Mouse (Mus musculus) MEL (cell line): ENCODE data around the gene Nlrx1.
A peak's percentile ranks its signal among the peaks of the same experiment; 100 is the strongest.

Experiments used
- CTCF ChIP-seq, 3 experiments: IDR thresholded peaks in 2 of 3; conservative IDR thresholded peaks in 1 of 3; 2 replicates each; pipeline ENCODE4 v1.5.1; 2011 to 2012; ENCODE audit warnings: low read length in 3 of 3, low read depth in 2 of 3, mild to moderate bottlenecking in 2 of 3, improper control_type of control experiment in 1 of 3, inconsistent platforms in 1 of 3, mixed read lengths in 1 of 3, moderate library complexity in 1 of 3; ENCODE audit not compliant: control insufficient read depth in 1 of 3, insufficient read depth in 1 of 3, poor library complexity in 1 of 3, severe bottlenecking in 1 of 3
- MYC ChIP-seq: IDR thresholded peaks from 2 replicates; pipeline ENCODE4 v1.6.1; 2011; ENCODE audit warnings: low read depth, mild to moderate bottlenecking, low read length, improper control_type of control experiment, moderate library complexity
- POLR2AphosphoS5 ChIP-seq: IDR thresholded peaks from 2 replicates; pipeline ENCODE4 v1.6.1; 2012; ENCODE audit warnings: low read depth, borderline replicate concordance, mild to moderate bottlenecking, inconsistent platforms, low read length, moderate library complexity, mixed read lengths
- ZKSCAN1 ChIP-seq: IDR thresholded peaks from 2 replicates; pipeline ENCODE4 v1.6.1; 2012; ENCODE audit warnings: low read depth, mild to moderate bottlenecking, inconsistent platforms, low read length, improper control_type of control experiment, moderate library complexity

- TF ChIP-seq MYC: no peak
- TF ChIP-seq ZKSCAN1: no peak
- no peak for TF ChIP-seq POLR2AphosphoS5
- 0 out of 6 replicates have a peak, but pooled peaks of 1 of the 3 experiments have one; percentile 8 for TF ChIP-seq CTCF (IDR thresholded peaks at IDR 0.05 in 2 of 3, conservative IDR thresholded peaks at IDR 0.05 in 1 of 3; ENCODE audit: control insufficient read depth in 1 of 3, insufficient read depth in 1 of 3, low read depth in 2 of 3, low read length in 3 of 3, poor library complexity in 1 of 3, severe bottlenecking in 1 of 3)
Measured at GRCm38 (mm10) chr9:44267319-44268026, 926 bp downstream of the Nlrx1 start.
